Mouse (Mus musculus) regulatory T cell (primary cell): Measurements from ENCODE around the gene Phf5a.
"Not testable (repeated sequence)": the region's sequence is repeated elsewhere in the genome, so short reads cannot be mapped to it uniquely, and the experiment has no call there.

Source experiments
- in situ Hi-C: fragments of 300-600 bp; cut with MboI, MseI; formaldehyde crosslinking; loops from one replicate; pipeline ENCODE4 v1.15.1; 2025; ENCODE audit warnings: high pct_unique_total_duplicates

The Phf5a gene

GRCm38 (mm10) chr15:81871604-81872261 lies at the start of gene Phf5a:
Gene Phf5a (minus strand): TSS chr15:81871911.
- in situ Hi-C loops: loop anchor here (5.0 to 25.0 kb wide), 2 partner anchors 271 to 1309 kb away; partner anchors contain the start of genes Enthd1 and Grap2

DNA sequence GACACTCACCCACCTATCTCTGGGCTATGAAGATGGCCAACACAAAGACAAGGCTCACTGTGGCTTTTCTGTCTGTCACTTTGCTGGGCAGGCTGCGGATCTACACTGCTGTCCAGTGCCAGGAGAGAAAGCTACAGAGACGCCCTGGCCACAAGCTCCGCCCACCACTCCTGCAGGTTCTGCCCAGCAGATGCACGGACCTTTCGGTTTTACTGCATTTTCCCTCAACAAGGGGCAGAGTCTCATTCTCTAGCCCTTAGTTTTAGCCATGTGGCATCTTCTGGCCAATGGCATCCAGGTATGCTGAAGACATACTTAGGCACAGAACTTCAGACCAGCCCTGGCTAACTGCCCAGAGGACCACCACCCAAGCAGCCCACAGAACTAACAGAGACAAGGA lies 49.5 kb upstream of the Phf5a start:
- in situ Hi-C loops: loop anchor here (5.0 to 10.0 kb wide), 2 partner anchors 89 to 1776 kb away; no protein-coding TSS in a partner anchor

DNA sequence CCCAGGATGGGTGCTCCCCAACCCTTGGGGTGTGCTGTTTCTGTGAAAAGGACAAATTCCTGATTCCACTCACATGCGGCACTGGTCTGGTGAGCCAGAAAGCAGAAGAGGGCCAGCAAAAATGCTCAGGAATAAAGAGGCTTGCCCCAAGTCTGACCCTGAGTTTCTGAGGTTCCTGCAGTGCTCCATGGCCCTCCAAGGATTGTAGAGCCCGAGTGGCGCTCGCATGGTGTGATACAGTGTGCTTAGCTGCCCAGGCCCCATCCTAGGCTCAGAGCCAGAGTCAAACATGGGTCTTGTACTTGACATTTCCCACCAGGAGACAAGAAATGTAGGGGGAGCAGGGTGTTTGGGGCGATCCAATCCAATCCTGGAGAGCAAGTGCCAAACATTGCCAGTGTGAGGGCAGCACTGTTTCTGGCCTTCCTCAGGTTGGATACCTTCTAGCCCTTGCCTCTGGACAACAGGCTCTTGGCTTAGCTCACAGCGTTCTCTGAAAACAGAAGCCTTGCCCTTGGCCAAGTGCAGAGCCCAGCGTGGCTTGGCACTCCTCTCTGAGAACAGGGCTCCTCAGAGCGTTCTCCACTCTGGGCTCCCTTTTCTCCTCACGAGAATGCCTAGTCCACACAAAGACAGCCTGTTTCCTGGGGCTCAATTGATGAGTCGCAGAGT lies 49.0 kb upstream of the Phf5a start:
- in situ Hi-C loops: loop anchor here (5.0 to 10.0 kb wide), 2 partner anchors 88 to 1776 kb away; no protein-coding TSS in a partner anchor

- in situ Hi-C loops: no loop called here
These were observed 47.4 kb upstream of the Phf5a start for GRCm38 (mm10) chr15:81919062-81919461.

GRCm38 (mm10) chr15:81917621-81918463 lies 46.1 kb upstream of the Phf5a start:
- in situ Hi-C loops: no loop called here

- in situ Hi-C loops: no loop called here
These were observed 45.5 kb upstream of the Phf5a start for GRCm38 (mm10) chr15:81917201-81917600.

GRCm38 (mm10) chr15:81915663-81916062 lies 44.0 kb upstream of the Phf5a start:
- in situ Hi-C loops: no loop called here

DNA sequence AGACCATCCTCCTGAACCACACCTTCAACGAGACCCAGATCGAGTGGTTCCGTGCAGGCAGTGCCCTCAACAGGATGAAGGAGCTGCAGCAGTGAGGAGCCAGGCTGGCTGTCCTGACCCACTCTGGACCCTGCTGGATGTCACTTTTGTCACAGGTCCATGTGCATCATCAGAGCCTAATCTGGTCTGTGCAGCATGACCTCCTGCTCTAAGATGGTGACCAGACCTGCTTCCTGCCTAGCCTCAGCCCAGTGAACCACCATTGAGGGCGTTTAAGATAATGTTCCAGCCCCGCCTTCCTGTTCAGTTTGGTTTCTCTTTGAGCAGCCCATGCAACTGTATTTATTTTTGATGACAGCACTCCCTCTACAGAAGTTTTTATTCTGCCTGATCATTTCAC lies 43.0 kb upstream of the Phf5a start:
- in situ Hi-C loops: no loop called here

DNA sequence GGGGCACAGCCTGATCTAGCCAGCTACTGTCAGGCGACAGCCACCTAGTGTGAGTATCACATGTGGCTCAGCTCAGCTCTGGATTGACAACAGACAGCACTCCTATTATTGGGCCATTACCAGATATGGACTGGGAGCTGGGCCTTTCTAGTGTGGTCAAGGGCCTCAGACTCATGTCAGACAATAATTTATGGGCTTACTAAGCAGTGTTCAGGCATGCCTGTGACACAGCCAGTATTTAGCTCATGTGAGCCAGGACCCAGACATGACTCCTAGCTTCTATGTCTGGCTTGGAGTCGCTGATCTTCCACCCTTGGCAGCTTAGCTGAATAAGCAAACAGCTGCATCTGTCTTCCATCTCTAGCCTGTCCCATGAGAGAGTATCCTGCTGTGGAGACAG lies 40.8 kb upstream of the Phf5a start:
- in situ Hi-C loops: no loop called here

DNA sequence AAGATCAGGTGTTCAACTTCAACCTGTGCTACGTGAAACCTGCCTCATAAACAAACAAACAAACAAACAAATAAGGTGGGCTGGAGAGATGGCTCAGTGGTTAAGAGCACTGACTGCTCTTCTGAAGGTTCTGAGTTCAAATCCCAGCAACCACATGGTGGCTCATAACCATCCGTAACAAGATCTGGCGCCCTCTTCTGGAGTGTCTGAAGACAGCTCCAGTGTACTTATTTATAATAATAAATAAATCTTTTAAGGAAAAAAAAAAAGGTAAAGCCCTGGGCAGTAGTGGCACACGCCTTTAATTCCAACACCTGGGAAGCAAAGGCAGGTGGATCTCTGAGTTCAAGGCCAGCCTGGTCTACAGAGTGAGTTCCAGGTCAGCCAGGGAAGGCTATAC lies 37.1 kb upstream of the Phf5a start:
- in situ Hi-C loops: not testable (repeated sequence)

- in situ Hi-C loops: no loop called here
These were observed 36.2 kb upstream of the Phf5a start for GRCm38 (mm10) chr15:81907953-81908352.

- in situ Hi-C loops: no loop called here
These were observed 33.2 kb upstream of the Phf5a start for GRCm38 (mm10) chr15:81904939-81905338.

DNA sequence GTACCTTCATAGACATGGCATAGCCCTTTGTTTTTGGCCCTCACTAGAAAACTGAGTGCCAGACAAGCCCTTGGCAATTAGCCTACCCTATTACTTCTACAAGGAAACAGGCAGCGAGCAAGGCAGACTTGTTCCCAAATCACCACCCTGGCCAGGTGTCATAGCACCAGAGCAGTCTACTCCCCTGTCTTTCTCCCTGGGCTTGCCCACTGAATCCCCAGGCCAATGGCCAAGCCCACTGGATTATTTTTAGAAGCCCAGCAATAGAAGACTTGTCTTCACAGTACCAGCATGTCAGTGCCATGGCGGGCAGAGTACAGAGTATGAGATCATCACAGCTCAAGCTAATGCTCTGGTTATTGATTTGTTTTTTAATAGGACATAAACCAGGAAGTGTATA lies 27.0 kb upstream of the Phf5a start:
- in situ Hi-C loops: no loop called here

- in situ Hi-C loops: no loop called here
These were observed 26.0 kb upstream of the Phf5a start for GRCm38 (mm10) chr15:81897607-81898285.

DNA sequence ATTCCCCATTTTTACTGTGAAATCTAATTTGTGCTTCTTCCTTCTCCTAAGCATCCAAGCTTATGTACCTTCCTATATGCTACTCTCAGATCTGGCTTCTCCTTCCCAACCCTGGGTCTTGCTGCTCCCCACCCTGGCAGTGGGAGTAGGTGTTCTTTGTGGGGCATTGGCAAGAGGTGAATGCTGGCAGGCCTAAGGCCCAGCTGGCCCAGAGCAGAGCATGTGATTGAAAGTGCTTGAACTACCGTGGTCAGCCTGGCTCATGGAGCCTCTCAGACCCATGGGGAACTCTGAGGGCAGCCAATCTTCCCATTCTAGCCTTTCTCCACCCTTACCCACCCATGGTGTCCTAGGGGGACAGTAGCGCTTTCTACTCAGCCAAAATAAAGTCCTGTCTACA lies 24.7 kb upstream of the Phf5a start:
- in situ Hi-C loops: no loop called here

DNA sequence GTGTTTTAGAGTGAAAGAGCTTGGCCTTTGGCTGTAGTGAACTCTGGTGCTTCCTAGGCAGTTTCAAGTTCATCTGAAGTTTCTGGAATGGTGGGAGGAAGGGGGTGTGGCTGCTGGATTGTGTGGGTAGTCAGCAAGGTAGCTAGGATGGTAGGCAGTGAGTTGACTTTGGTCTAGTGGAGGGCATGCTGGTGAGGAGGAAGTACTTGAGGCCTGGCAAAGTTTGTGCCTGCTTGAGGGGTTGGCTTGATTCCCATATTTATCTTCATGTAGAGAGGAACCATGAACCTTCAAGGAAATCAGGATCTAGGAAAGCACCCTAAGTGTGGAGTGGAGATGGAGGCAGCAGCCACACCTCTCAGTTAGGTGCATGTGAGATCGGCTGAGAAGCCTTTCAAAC lies 22.3 kb upstream of the Phf5a start:
- in situ Hi-C loops: no loop called here

DNA sequence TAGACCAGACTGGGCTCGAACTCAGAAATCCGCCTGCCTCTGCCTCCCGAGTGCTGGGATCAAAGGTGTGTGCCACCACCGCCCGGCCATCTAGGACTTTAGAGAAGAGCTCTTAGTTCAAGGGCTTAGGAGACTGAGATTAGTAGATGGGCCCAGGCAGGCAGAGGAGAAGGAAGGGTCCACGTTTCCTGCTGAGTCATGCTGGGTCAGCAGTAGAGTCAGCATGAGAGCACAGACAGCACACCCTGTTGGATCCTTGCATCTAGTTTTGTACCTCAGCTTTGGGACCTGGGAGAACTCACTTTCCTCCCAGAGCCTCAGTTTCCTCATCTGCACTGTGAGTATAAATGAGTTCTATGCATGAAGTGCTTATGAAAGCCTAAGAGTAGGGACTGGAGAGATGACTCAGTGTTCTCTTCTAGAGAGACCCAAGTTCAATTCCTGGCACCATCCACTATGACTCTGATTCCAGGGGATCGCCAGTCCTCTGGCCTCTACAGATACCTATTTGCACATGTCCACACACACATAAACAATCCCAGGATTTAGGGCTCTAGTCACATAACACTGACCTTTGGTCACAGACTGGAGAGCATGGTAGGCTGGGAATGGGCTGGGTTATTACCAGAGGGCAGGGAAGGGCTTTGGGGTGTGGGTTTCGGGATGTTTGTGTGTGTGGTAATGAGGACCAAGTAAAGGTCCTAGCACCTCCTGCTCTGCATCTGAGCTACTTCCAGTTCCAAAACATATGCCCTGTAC lies 20.3 kb upstream of the Phf5a start:
- in situ Hi-C loops: no loop called here

GRCm38 (mm10) chr15:81891140-81891802 lies 19.6 kb upstream of the Phf5a start:
- in situ Hi-C loops: no loop called here

GRCm38 (mm10) chr15:81889175-81889574 lies 17.5 kb upstream of the Phf5a start:
- in situ Hi-C loops: no loop called here

DNA sequence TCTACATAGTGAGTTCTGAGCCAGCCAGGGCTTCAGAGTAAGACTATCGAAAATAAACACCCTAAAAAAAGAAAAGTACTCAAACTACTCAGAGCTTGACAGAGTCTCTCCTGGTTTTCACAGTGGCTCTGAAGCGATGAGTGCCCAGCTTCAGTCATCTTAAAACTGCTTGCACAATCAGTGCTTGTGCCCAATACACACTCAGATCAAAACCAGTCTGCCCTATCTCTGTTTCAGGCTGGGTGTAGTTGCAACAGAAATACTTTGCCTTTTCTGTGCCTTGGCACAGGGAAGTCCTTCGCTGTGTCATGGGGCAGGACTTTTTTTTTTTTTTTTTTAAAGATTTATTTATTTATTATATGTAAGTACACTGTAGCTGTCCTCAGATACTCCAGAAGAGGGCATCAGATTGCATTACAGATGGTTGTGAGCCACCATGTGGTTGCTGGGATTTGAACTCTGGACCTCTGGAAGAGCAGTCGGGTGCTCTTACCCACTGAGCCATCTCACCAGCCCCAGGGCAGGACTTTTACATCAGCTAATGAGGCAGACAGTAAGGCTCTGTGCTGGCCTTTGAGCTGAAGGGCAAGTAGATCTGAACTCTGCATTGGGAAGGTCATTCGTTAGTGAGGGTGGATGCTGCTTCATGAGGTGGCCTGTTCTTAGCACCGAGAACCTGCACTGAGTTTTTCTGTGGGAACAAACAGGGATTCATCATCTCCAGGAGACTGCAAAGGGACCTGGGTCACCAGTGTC lies 15.3 kb upstream of the Phf5a start:
- in situ Hi-C loops: no loop called here
